Mouse (Mus musculus) hindbrain, embryonic 14.5 days (tissue): Measurements from ENCODE around the gene Gabbr2. TPM values are rescaled to one million over a fixed set of nuclear protein-coding genes. Genes with fewer than 3 reads are reported as not detected.
A peak's percentile ranks its signal among the peaks of the same experiment; 100 is the strongest.

Source experiments
- ATAC-seq: fragments of 200-750 bp; cut with Nextera tagmentation; 2 replicates; pipeline ENCODE4 v1.8.0; 2017; ENCODE audit warnings: moderate number of reproducible peaks, mild to moderate bottlenecking, moderate TSS enrichment, moderate library complexity; ENCODE audit not compliant: low FRiP score
- DNase-seq: peaks from one replicate; pipeline ENCODE4 v3.0.0-alpha.2; 2015; ENCODE audit warnings: low spot score
- H3K27ac ChIP-seq: fragments of 300-500 bp; sonication (generic); 2 replicates; pipeline ENCODE4 v1.5.1; 2014; ENCODE audit warnings: mild to moderate bottlenecking, moderate library complexity
- H3K27me3 ChIP-seq: fragments of 300-500 bp; sonication (generic); 2 replicates; pipeline ENCODE4 v1.6.1; 2014; ENCODE audit warnings: mild to moderate bottlenecking, low read length, mixed read lengths; ENCODE audit not compliant: control insufficient read depth, insufficient read depth
- H3K36me3 ChIP-seq: fragments of 300-500 bp; sonication (generic); replicated peaks from 2 replicates; pipeline ENCODE4 v1.6.1; 2014; ENCODE audit not compliant: control insufficient read depth, insufficient read depth
- H3K4me1 ChIP-seq: fragments of 300-500 bp; sonication (generic); replicated peaks from 2 replicates; pipeline ENCODE4 v1.6.1; 2014; ENCODE audit warnings: antibody characterized with exemption, low read length, mixed read lengths; ENCODE audit not compliant: control insufficient read depth, insufficient read depth
- H3K4me2 ChIP-seq: fragments of 300-500 bp; sonication (generic); replicated peaks from 2 replicates; pipeline ENCODE4 v1.6.1; 2014; ENCODE audit warnings: mild to moderate bottlenecking, moderate library complexity
- H3K4me3 ChIP-seq: fragments of 300-500 bp; sonication (generic); replicated peaks from 2 replicates; pipeline ENCODE4 v1.5.1; 2014; ENCODE audit warnings: mild to moderate bottlenecking, low read length
- H3K9ac ChIP-seq: fragments of 300-500 bp; sonication (generic); 2 replicates; pipeline ENCODE4 v1.6.1; 2014
- H3K9me3 ChIP-seq: fragments of 300-500 bp; sonication (generic); 2 replicates; pipeline ENCODE4 v1.6.1; 2016; ENCODE audit warnings: low read length; ENCODE audit not compliant: control insufficient read depth
- WGBS: fragments of 180-500 bp; shearing (Covaris S2); extraction: QIAGEN DNeasy Blood & Tissue Kit; methylation state at CpG from one replicate; pipeline ENCODE4 v1.1.7; 2014; 5-methylcytosine and 5-hydroxymethylcytosine counted together
- polyA plus RNA-seq: library from polyadenylated mRNA; unstranded; fragments of >200 nt; fragmentation: Nextera tagmentation; extraction: Ambion mirVana; gene quantifications from 2 replicates; pipeline ENCODE4 v1.2.1, GENCODE M21; 2014

The Gabbr2 gene
- polyA plus RNA-seq, 1 experiment from 2014 or later = 13.3 TPM

GRCm38 (mm10) chr4:46854686-46855385, 136.8 kb downstream of the Gabbr2 start:
- Histone ChIP-seq H3K4me3 (no peak overlapping the region), H3K27ac (peak overlapping the region; percentile 70), H3K4me2 (no peak overlapping the region), H3K9me3 (no peaks in the 10 kb centered on the region), H3K27me3 (no peaks in the 10 kb centered on the region), H3K4me1 (peaks cover 39% of the 10 kb centered on the region), H3K36me3 (no peaks in the 10 kb centered on the region), H3K9ac (no peak overlapping the region)
- 48% methylated on average over 23 of the region's 23 CpGs for WGBS
- ATAC-seq (peak; percentile 82), DNase-seq (peak; percentile 69)

- Histone ChIP-seq H3K4me2 (no peak overlapping the region), H3K9me3 (no peaks in the 10 kb centered on the region), H3K9ac (no peak overlapping the region), H3K27me3 (no peaks in the 10 kb centered on the region), H3K4me3 (no peak overlapping the region), H3K4me1 (peaks cover 31% of the 10 kb centered on the region), H3K36me3 (no peaks in the 10 kb centered on the region), H3K27ac (no peak overlapping the region)
- no peak for DNase-seq
- no peak for ATAC-seq
- WGBS = 81% methylated on average over 12 of the region's 12 CpGs
Observed at GRCm38 (mm10) chr4:46853852-46854460, 137.7 kb downstream of the Gabbr2 start.

- DNase-seq (no peak), ATAC-seq (no peak)
- no peak overlapping the region for H3K4me3 ChIP-seq
- peaks cover 8% of the 10 kb centered on the region; the same call in 1 of the 2 replicates for H3K4me1 ChIP-seq
- no peak overlapping the region for H3K9ac ChIP-seq
- no peaks in the 10 kb centered on the region for H3K27me3 ChIP-seq
- no peaks in the 10 kb centered on the region for H3K9me3 ChIP-seq
- H3K27ac ChIP-seq = no peak overlapping the region
- no peak overlapping the region for H3K4me2 ChIP-seq
- H3K36me3 ChIP-seq = no peaks in the 10 kb centered on the region
Observed at GRCm38 (mm10) chr4:46847745-46848144, 143.9 kb downstream of the Gabbr2 start.

GRCm38 (mm10) chr4:46846396-46846795, 145.3 kb downstream of the Gabbr2 start:
- Histone ChIP-seq H3K27ac (no peak overlapping the region), H3K27me3 (no peaks in the 10 kb centered on the region), H3K4me2 (no peak overlapping the region), H3K9me3 (no peaks in the 10 kb centered on the region), H3K9ac (no peak overlapping the region), H3K4me3 (no peak overlapping the region), H3K4me1 (peaks cover 2% of the 10 kb centered on the region; the same call in 1 of the 2 replicates), H3K36me3 (no peaks in the 10 kb centered on the region)
- 95% methylated on average over 10 of the region's 10 CpGs for WGBS
- ATAC-seq (no peak), DNase-seq (no peak)

GRCm38 (mm10) chr4:46844982-46845643, 146.6 kb downstream of the Gabbr2 start:
- 67% methylated on average over 6 of the region's 6 CpGs for WGBS
- no peak for DNase-seq
- Histone ChIP-seq H3K9me3 (no peaks in the 10 kb centered on the region), H3K4me1 (no peaks in the 10 kb centered on the region), H3K9ac (no peak overlapping the region), H3K4me3 (no peak overlapping the region), H3K4me2 (no peak overlapping the region), H3K36me3 (no peaks in the 10 kb centered on the region), H3K27ac (no peak overlapping the region), H3K27me3 (no peaks in the 10 kb centered on the region)
- peak; percentile 76; the same call in 1 of the 2 replicates for ATAC-seq

GRCm38 (mm10) chr4:46844567-46844966, 147.1 kb downstream of the Gabbr2 start:
- no peak for DNase-seq

GRCm38 (mm10) chr4:46842596-46842995, 149.1 kb downstream of the Gabbr2 start:
- H3K4me3 ChIP-seq = no peak overlapping the region
- no peak overlapping the region for H3K4me2 ChIP-seq
- no peaks in the 10 kb centered on the region for H3K27me3 ChIP-seq
- H3K4me1 ChIP-seq = no peaks in the 10 kb centered on the region
- ATAC-seq (no peak), DNase-seq (no peak)
- H3K9ac ChIP-seq = no peak overlapping the region
- WGBS = 86% methylated on average over 7 of the region's 7 CpGs
- no peak overlapping the region for H3K27ac ChIP-seq
- H3K36me3 ChIP-seq = no peaks in the 10 kb centered on the region
- no peaks in the 10 kb centered on the region for H3K9me3 ChIP-seq

More at GRCm38 (mm10) chr4:46844567-46844966, 147.1 kb downstream of the Gabbr2 start:
- H3K4me1 ChIP-seq = no peaks in the 10 kb centered on the region
- no peaks in the 10 kb centered on the region for H3K36me3 ChIP-seq
- H3K4me2 ChIP-seq = no peak overlapping the region
- H3K4me3 ChIP-seq = no peak overlapping the region
- 75% methylated on average over 5 of the region's 5 CpGs for WGBS
- H3K27me3 ChIP-seq = no peaks in the 10 kb centered on the region
- no peaks in the 10 kb centered on the region for H3K9me3 ChIP-seq
- H3K9ac ChIP-seq = no peak overlapping the region
- no peak overlapping the region for H3K27ac ChIP-seq
- no peak for ATAC-seq

GRCm38 (mm10) chr4:46840146-46840545, 151.5 kb downstream of the Gabbr2 start:
- Histone ChIP-seq H3K9me3 (no peaks in the 10 kb centered on the region), H3K27me3 (no peaks in the 10 kb centered on the region), H3K36me3 (no peaks in the 10 kb centered on the region), H3K27ac (no peak overlapping the region), H3K4me2 (no peak overlapping the region), H3K4me3 (no peak overlapping the region), H3K4me1 (peaks cover 8% of the 10 kb centered on the region), H3K9ac (no peak overlapping the region)
- DNase-seq = no peak
- ATAC-seq = no peak
- 86% methylated on average over 6 of the region's 6 CpGs for WGBS

- H3K27ac ChIP-seq = no peak overlapping the region
- H3K9ac ChIP-seq = no peak overlapping the region
- WGBS = 83% methylated on average over 7 of the region's 7 CpGs
- H3K4me1 ChIP-seq = peaks cover 8% of the 10 kb centered on the region
- no peak overlapping the region for H3K4me3 ChIP-seq
- DNase-seq (no peak), ATAC-seq (no peak)
- H3K4me2 ChIP-seq = no peak overlapping the region
- no peaks in the 10 kb centered on the region for H3K27me3 ChIP-seq
- H3K36me3 ChIP-seq = no peaks in the 10 kb centered on the region
- H3K9me3 ChIP-seq = no peaks in the 10 kb centered on the region
Observed at GRCm38 (mm10) chr4:46837362-46837761, 154.3 kb downstream of the Gabbr2 start.
